Mouse (Mus musculus): ENCODE data around the gene Gm5565.
"Not testable (repeated sequence)": the region's sequence is repeated elsewhere in the genome, so short reads cannot be mapped to it uniquely, and the experiment has no call there.

- TF ChIP-seq CEBPB (IDR thresholded peaks at IDR 0.05; ENCODE audit: low read depth); CTCF (IDR thresholded peaks at IDR 0.05; ENCODE audit: control insufficient read depth, insufficient read depth, insufficient read length); MAX (IDR thresholded peaks at IDR 0.05); USF1 (IDR thresholded peaks at IDR 0.05; ENCODE audit: low read depth); MYOG (IDR thresholded peaks at IDR 0.05; ENCODE audit: control insufficient read depth, extremely low read depth, insufficient read length): not testable (repeated sequence)
Measured at GRCm38 (mm10) chr5:146170621-146171020, 10.3 kb upstream of the Gm5565 start, which contains the start of gene Gm6309.

Data from C2C12 (cell line).